Mouse (Mus musculus) liver, embryonic 14.5 days (tissue): Measurements from ENCODE around the gene Gfra1.

Experiments used
- CTCF ChIP-seq: IDR thresholded peaks from 2 replicates; pipeline ENCODE4 v1.5.1; 2016; ENCODE audit warnings: antibody characterized with exemption, low read depth, control low read depth
- EP300 ChIP-seq: IDR thresholded peaks from 2 replicates; pipeline ENCODE4 v1.6.1; 2016; ENCODE audit warnings: antibody characterized with exemption, low read depth

DNA sequence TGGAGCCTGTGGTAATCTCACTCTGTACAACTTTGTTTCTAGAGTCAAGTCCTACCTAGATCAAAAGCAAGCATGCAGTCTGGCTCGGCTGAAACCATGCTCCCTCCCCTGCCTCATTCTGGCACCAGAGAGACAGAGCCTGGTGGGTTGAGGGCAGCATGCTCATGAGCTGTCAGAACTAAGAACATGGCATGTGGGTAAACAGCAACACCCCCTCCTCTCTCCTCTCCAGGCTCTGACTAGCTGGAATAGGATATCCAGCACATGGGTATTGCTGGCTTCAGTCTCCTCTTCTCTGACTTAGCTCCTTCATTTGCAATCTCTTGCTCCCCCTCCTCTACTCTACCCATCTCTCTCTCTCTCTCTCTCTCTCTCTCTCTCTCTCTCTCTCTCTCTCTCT, 94.7 kb downstream of the Gfra1 start:
- TF ChIP-seq CTCF (no peak), EP300 (no peak)
